Mouse (Mus musculus): ENCODE results near the gene Fkbp4.

Fkbp4 gene

DNA sequence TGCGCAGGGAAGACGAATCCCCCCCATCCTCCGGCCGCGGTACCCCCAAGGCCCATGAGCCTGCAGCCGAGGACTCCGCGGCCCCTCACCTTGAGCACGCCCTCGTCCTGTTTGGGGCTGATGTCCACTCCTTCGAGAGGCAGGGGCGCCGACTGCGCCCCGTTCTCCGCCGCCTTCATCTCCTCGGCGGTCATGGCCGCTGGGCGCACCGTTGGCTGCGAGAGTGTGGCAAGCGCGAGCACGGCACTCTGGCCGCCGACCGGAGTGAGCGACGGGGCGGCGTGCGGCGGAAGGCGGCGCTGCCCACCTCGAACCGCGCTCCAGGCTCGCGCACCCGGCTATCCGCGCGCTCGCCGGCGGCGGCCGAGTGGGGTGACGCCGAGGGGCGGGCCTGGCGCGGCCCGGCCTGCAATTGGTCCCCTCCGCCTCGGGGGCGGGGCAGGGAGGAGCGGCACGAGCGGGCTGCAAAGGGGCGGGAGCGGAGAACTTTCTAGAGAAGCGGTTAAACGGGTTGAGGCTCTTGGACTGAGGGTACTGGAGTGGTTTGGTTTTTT lies at the start of gene Fkbp4:
Gene Fkbp4 (minus strand): TSS at position 361 of the 554 bp plus-strand sequence.
- peak; percentile 78 for DNase-seq (ENCODE audit: low read depth)

DNA sequence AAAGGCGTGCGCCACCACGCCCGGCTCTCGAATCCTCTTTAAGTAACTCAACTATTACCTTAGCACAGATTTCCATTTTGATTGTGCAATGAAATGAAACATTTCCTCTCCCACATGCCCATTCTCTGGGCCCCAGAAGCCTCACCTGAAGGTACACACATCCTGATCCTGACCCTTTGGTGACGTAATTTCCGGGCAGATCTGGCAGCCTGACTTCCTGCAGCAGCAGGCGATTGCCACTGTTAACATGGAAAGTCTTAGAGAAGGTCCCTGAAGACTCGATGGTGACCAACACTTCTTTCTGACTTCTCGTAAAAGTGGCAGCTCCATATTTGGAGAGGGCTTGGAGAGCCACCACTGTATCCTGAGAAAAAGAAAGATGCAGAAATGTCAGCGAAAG lies 49.3 kb upstream of the Fkbp4 start:
- no peak for DNase-seq (ENCODE audit: low read depth)

DNA sequence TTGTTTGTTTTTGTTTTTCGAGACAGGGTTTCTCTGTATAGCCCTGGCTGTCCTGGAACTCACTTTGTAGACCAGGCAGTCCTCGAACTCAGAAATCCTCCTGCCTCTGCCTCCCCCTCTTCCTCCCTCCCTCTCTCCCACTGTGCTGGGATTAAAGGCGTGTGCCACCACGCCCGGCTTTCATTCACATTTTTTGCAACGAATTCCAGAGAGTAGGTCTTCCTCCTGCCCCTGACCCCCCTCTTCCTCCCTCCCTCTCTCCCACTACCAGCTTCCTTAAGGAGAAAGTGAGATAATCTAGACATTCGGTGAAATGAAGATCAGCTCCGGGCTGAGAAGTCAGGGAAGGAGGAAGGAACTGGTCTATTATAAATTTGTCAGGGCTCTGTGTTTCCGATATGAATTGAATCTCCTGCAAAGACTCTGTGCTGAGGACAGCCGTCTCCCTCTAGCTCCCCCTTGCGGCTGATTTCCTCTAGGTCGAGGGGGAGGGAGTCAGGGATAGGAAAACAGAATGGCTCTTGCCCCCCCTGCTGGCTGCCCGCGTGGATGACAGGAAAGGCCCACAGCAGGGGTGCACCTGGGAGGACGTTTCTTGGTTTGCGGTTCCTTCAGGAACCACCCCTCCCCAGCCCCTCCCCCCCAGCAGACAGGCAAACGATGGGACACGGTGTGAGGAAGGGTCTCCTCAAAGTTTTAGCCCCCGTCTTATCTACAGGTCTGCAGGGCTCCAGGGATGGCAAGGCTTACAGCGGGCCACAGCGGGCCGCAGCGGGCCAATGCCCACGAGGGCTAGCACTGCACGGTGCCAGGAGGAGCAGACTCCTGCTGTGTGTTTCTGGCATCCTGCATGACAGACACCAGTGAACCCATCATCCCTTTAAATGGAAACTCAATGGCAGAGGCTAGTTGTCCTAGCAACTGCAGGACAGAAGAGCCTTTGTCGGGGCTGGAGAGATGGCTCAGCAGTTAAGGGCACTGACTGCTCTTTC lies 41.3 kb upstream of the Fkbp4 start:
- DNase-seq (ENCODE audit: low read depth): peak; percentile 96

DNA sequence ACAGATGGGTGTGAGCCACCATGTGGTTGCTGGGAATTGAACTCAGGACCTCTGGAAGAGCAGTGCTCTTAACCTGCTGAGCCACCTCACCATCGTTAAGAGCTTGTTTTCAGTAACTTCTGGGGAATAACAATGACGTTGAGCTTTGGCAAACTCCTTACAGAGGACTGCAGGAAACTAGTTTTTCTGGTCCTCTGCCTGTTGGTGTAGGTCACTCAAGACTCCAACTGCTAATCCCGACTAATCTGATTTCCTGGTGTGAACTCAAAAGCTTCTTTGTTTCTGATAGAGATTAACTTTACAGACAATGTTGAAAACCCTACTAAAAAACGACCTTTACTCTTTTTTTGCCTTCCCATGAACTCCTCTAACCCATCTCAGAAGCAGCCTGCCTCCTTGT lies 39.0 kb upstream of the Fkbp4 start:
- no peak for DNase-seq (ENCODE audit: low read depth)

DNA sequence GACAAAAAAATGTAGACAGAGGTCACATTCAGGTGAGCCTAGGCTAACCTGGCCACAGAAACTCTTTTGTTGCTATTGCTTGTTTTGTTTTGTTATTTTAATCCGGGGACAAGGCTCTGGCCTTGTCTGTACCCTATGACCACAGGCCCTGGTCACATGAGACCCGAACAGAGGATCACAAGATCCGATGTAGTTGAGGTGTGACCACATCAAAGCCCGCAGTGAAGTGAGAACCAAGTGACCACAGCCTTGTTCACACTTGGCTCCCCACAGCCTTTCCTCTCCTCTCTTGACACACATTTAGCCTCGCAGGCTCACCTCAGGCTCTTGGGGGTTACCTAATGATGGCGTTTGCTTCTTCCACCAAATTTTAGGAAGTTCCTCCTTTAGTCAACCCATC lies 35.6 kb upstream of the Fkbp4 start:
- DNase-seq (ENCODE audit: low read depth): no peak

DNA sequence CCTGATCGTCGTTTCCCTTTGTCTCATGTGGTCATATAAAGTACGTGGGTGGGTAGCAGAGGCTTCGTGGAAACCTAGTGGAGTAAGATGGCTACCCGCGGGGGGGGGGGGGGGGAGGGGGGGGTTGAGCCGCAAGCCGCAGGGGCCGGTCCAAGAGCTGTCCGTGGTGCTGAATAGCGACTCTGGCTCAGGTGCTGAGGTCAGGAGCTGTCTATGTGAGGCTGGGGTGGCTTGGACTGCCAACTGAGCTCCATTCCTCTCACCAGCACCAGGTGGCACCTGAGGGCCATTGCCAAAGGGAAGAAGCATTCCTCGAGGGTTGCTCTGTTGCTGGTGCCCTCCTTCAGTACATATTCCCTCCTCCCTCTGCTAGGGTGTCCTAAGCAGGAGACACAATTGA lies 31.0 kb upstream of the Fkbp4 start:
- DNase-seq (ENCODE audit: low read depth): peak; percentile 47

DNA sequence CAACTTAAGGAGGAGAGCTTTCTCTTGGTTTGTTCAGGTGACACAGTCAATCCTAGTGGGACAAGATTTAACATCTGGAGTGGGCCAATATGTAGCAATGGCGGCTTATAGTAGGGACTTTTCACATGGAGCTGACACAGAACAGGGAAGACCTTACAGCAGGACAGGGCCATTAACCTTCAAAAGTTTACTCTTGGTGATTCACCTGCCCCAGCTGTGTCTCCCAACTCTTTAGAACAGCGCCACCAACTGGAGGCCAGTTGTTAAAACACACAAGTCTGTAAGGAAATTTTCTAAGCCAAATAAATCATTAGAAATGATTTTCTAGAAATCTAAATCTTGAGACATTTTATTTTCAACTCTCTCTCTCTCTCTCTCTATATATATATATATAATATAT lies 28.8 kb upstream of the Fkbp4 start:
- peak; percentile 17 for DNase-seq (ENCODE audit: low read depth)

DNA sequence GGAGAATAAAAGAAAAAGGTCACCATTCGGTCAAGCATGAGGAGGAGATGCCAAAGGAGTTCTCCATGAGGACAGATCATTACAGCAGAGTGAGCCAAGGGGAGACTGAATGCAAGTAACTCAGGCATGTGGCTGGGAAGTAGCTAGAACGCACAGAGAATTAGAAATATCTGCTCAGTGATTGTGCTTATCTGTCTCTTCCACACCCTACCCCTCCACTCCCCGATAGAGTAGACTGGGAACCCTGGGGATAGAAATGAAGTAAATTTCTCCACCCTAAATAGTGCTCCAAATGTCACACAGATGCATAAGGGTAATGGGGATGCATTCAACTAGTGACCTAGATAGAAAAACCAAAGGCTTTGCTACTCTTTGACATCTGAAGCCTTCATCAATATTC lies 28.1 kb upstream of the Fkbp4 start:
- DNase-seq (ENCODE audit: low read depth): no peak

DNA sequence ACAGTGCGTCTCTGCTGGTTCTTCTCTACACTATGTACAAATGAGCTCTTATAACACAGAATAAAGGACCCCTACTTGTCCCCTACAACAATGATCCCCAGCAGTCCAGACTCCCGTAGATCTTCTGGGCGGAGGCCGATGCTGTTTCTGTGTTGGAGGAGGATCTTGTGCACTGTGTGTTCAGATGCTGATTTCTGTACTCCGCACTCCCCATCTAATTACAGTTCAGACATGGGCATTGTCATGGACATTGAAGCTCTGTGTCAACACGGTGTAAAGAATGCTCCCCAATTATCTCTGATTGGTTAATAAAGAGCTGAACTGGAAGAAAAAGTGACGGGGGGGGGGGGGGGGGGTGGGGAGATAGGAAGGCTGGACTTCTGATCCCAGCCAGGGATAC lies 27.6 kb upstream of the Fkbp4 start:
- no peak for DNase-seq (ENCODE audit: low read depth)

DNA sequence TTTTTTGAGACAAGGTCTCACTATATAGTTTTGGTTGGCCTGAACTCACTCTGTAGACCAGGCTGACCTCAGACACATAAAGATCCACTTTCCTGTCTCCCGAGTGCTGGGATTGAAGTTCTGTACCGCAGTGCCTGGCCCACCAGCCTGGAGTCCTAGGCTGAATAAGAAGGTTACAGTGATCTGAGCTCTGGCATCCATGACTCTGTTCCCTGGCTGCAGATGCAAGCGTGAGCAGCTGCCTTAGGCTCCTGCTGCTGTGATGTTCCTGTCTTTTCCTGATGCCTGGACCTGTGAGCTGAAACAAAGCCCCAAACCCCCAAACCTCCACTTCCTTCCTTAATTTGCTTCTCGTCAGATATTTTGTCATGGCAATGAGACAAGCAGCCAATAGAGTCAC lies 26.5 kb upstream of the Fkbp4 start:
- no peak for DNase-seq (ENCODE audit: low read depth)

DNA sequence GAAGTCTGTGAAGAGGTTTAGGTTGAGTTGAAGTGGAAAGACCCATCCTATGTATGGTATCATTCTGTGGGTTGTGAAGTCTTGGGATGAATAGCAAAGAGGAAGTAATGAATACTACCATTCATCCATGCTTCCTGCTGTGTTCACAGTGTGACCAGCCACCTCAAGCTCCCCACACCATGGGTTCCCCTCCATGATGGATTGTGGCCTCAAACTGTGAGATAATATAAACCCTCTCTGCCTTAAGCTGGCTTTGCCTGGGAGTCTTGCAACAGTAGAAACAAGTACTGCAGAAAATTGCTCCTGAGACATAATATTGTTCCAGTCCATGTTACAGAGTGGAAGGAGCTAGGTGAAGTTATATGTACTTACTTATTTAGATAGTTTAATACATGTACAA lies 23.1 kb upstream of the Fkbp4 start:
- no peak for DNase-seq (ENCODE audit: low read depth)

DNA sequence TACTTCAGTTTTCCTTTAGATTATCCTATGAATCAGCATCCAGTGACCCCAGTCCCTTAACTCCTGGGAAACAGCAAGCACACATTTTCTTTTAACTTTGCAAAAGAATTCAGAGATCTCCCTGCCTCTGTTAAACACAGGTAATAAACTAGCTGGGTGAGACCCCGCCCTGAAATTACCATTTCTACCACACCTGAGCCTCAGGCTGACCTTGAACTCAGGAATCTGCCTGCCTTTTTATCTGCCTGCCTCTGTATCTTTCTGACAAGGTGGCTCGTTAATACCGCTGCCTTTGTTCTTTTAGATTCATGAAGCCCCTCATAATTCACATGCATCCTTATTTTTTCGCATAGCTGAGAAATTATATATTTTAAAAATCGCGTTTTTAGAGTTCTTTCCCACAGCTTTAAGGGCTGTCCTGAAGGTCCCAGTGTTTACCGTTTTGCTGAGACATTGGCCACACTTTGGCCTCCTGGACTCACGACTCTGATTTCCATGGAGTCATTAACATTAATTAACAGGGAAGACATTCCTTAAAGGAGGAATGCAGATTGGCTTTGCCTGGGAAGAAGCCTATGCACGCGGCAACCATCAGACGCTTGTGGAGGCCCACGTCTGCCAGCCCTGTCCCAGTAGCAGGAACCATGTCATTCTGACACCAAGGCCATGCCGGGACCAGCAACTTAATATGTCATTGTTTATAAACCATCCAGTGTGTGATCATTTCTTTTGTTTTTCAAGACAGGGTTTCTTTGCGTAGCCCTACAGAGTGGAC lies 22.4 kb upstream of the Fkbp4 start:
- no peak for DNase-seq (ENCODE audit: low read depth)

DNA sequence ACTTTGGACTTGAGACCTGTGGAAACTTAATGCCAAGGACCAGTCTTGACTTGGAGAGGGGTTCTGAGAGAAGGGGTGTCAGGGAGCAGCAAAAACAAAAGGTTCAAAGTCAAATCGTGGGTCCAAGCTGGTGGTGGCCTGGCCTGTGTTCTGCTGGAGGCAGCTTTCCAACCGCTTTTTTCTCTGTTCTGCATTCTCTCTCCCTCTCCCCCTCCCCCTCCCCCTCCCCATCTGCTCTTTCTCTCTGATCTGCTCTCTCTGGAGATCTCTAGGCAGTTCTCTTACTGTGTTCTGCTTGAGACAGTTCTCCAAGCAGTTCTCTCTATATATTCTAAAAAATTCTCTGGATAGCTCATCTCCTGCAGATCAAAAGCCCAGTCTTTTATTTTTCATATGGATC lies 21.8 kb upstream of the Fkbp4 start:
- no peak for DNase-seq (ENCODE audit: low read depth)

DNA sequence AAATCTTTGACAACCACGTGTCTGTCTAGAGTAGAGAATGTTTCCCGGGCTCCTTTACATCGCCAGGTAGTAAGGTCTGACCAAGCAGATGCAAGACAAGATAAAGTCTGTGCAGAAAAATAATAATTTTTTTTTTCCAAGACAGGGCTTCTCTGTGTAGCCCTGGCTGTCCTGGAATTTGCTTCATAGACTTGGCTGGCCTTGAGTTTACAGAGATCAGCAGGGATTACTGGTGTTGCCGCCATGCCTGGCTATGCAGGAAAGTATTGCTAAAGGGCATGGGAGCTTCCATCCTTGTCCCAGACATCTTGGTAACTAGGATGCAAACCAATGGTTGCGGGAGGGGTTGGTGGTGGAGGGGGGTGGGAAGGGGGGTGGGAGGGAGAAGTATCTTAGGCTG lies 18.7 kb upstream of the Fkbp4 start:
- no peak for DNase-seq (ENCODE audit: low read depth)

DNA sequence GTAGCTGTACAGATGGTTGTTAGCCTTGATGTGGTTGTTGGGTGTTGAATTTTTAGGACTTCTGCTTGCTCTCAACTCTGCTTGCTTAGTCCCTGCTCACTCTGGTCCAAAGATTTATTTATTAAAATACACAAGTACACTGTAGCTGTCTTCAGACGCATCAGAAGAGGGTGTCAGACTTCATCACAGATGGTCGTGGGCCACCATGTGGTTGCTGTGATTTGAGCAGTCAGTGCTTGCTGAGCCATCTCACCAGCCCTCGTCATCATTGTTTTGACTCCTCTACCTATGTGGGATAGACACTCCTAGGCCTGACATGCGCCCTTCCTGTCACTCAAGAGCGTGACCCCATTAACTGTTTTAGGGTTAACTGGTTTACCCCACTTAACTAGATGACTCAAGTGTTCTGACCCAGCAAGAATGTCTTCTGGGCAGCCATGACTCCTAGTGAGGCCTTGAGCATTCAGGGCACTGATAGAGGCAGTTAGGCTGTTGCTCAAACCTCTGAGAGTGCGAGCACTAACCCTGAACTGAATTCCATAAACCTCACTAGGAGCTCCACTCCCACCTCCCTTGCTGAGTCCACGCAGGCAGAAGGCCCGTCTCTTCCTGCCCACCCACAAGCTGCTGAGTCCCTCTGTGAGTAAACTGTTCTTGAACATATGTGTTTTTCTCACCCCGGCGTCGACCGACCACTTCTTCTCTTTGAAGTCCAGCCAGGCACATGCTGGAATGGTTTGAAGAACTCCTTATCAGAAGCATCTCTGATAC lies 17.5 kb upstream of the Fkbp4 start:
- no peak for DNase-seq (ENCODE audit: low read depth)

DNA sequence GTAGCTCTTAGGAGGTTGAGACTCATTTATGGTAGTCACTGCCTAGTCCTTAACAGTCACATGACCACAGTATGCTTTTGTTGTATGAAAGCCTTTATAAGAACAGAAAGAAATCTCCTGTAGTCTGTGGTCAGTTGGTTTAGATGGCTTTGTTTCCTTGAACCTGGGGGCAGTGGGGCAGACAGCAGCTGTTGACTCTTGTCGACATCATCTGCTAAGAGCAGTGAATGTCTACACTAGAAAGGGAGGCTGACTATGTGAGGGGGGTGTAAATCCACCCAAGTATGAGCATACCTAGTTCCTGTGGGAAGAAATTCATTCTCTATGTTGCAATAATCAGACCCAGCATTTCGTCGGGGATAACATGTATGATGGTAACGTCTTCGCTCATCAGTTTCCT lies 8.6 kb upstream of the Fkbp4 start:
- no peak for DNase-seq (ENCODE audit: low read depth)

DNA sequence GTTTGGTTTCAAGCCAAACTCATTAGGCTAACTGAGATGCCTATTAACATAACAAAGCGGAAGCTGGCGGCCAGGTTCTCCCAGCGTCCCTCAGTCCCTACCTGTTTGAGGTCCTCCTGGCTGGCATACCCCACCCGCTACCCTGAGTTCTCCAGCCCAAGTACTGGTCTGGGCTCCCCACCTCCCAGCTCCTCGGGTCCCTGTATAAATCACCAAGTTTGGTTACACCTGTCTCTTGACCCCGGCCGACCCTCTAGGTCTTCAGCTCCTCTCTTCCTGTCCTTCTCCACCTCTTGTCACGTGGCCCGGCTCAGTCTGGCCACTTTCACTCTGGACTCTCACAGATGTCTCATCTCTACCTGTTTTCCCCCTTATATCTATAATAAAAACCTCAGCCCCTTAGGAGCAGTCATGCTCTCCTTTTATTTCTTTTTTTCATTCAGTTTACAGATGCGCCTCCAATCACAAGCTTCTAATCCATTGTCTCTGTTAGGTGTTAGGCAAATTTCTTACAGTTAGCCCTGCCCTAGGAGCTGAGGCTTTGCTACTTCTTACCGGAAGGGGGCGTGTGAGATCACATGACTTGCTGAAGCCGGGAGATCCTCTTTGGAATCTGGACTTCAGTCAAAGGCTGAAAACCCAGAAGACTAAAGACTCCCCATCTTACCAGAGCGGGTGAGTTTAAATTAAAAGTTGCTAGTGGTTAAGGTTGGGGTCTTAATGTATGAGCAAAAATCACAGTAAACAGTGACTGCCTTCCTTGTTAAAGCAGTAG lies 7.5 kb upstream of the Fkbp4 start:
- peak; percentile 26 for DNase-seq (ENCODE audit: low read depth)

DNA sequence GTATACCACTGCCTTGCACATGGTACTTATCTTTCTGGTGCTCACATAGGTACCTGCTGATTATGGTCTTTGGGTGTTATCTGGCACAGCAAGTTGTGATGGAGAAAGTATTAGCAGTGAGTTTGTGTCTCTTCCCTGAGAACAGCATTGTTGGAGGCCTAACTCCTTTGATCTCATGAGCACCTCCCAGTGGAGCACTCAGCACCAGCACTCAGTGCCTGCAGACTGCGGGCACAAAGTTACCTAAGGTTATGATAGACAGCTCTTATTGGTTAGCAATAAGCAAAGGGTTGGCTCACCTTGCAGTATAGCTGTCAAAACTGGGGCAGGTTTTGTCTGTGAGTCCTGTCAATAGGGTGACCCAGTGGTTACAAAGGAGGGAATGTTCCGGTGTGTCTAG lies 1.8 kb upstream of the Fkbp4 start:
- DNase-seq (ENCODE audit: low read depth): no peak

DNA sequence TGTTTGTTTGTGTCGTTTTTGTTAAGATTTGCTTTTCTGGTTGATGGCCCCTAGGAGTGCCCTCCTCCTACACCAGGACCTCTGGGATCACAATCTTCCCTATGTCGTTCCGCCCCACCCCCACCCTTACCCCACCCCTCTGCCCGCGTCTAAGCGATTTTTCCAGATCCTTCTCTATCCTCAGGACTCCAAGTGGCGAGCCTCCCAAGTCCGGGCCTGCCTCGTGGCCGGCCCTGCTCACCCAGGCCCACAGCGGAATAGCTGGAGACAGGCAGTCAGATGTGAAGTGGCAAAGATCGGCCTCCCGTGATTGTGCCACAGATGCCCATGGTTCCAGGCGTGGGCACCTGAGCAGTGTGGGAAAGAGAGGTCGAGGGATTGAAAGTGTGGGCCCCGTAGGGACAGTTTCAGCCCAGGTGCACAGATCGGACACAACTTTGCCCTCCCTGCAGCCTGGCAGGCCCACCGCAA lies 429 bp upstream of the Fkbp4 start:
- DNase-seq (ENCODE audit: low read depth): no peak

DNA sequence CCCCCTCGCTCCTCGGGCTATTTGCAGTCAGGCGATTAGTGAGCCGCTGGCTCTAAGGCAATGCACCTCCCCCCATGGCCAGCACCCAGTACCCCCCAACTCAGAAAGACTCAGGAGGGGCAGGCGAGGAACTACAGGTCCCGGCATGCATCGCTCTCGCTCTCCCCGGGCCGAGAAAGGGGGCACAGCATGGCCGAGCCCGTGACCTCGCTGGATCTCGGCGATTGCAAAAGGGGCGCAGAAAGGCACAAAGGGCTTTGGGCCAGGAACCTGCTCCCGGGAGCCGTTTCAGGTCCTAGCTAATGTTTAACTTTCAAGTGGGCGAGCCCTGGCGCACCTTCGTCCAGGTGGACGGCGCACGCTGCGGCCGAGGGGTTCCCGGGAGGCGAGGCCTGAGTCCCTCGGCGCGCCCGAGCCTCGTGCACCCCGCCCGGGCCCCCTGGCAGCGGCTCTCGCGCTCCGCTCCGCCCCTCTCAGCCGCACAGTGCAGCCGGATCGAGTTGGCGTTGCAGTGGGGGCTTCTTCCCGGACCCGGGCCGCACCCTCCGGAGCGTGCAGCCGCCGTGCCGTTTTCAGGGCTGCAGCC lies 653 bp downstream of the Fkbp4 start:
- DNase-seq (ENCODE audit: low read depth): peak; percentile 39

DNA sequence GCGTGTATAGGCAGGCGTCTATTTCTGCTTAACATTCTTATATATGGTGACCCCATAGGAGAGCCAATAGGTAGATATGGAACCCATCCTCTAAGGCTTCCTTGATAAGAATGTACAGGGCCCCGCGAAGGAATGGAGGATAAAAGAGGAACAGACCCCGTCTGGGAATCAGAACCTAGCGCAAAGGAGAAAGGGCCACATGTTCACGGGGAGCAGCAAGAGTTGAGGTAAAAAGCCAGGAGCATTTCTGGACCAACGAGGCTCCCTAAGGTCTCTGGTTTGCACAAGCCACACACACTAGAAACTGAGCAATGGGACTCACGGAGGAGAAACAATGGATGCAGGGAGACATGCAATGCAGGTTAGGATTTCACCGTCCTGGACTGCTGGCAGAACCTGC lies 1.2 kb downstream of the Fkbp4 start:
- DNase-seq (ENCODE audit: low read depth): peak; percentile 8

Data from c-Kit-positive CD71-negative TER-119-negative erythroid progenitor cells, embryonic 14.5 days (primary cell).